Mouse (Mus musculus) cerebellum, adult 8-10 months (tissue): ENCODE results near the gene Ppp1r14d.

ENCODE experiments used
- DNase-seq: peaks from one replicate; pipeline ENCODE4 v3.0.0; 2022

The Ppp1r14d gene

GRCm38 (mm10) chr2:119236682-119237209 is 7.0 kb upstream of the Ppp1r14d start:
- no peak for DNase-seq

GRCm38 (mm10) chr2:119209176-119209507 is 20.6 kb downstream of the Ppp1r14d start:
- no peak for DNase-seq

GRCm38 (mm10) chr2:119208344-119209175 is 21.1 kb downstream of the Ppp1r14d start, which contains the start of the genes Zfyve19 and Dnajc17:
TSS of gene Zfyve19 (plus strand) at chr2:119208617.
TSS of gene Dnajc17 (minus strand) at chr2:119208795.
- DNase-seq: peak; percentile 93

- no peak for DNase-seq
Observed at GRCm38 (mm10) chr2:119207961-119208343, 21.8 kb downstream of the Ppp1r14d start.

- no peak for DNase-seq
Observed at GRCm38 (mm10) chr2:119203871-119204460, 25.7 kb downstream of the Ppp1r14d start.

- DNase-seq: no peak
Observed at GRCm38 (mm10) chr2:119202914-119203453, 26.7 kb downstream of the Ppp1r14d start.

- DNase-seq: no peak
Observed at GRCm38 (mm10) chr2:119198934-119199333, 30.8 kb downstream of the Ppp1r14d start.

GRCm38 (mm10) chr2:119198049-119198448 is 31.7 kb downstream of the Ppp1r14d start:
- DNase-seq: no peak

- no peak for DNase-seq
Observed at GRCm38 (mm10) chr2:119197493-119197892, 32.2 kb downstream of the Ppp1r14d start.

- DNase-seq: no peak
Observed at GRCm38 (mm10) chr2:119196316-119197108, 33.2 kb downstream of the Ppp1r14d start.

- no peak for DNase-seq
Observed at GRCm38 (mm10) chr2:119194140-119194539, 35.6 kb downstream of the Ppp1r14d start.

- DNase-seq: no peak
Observed at GRCm38 (mm10) chr2:119190969-119191368, 38.7 kb downstream of the Ppp1r14d start.

GRCm38 (mm10) chr2:119189029-119189710 is 40.5 kb downstream of the Ppp1r14d start:
- DNase-seq: peak; percentile 93

GRCm38 (mm10) chr2:119182914-119183313 is 46.8 kb downstream of the Ppp1r14d start:
- no peak for DNase-seq

- DNase-seq: no peak
Observed at GRCm38 (mm10) chr2:119177384-119177939, 52.2 kb downstream of the Ppp1r14d start.

- no peak for DNase-seq
Observed at GRCm38 (mm10) chr2:119176761-119177160, 52.9 kb downstream of the Ppp1r14d start.

GRCm38 (mm10) chr2:119175614-119176013 is 54.1 kb downstream of the Ppp1r14d start:
- DNase-seq: no peak

GRCm38 (mm10) chr2:119174866-119175265 is 54.8 kb downstream of the Ppp1r14d start:
- DNase-seq: no peak

GRCm38 (mm10) chr2:119173991-119174651 is 55.6 kb downstream of the Ppp1r14d start, which contains the start of gene Gm14137:
TSS of gene Gm14137 (plus strand) at chr2:119174509.
- DNase-seq: no peak

- no peak for DNase-seq
Observed at GRCm38 (mm10) chr2:119172862-119173576, 56.7 kb downstream of the Ppp1r14d start.

- no peak for DNase-seq
Observed at GRCm38 (mm10) chr2:119172446-119172845, 57.3 kb downstream of the Ppp1r14d start.
